Mouse (Mus musculus) heart, adult 2 months (tissue): ENCODE measurements around the gene Pelp1. TPM values are rescaled to one million over a fixed set of nuclear protein-coding genes. Genes with fewer than 3 reads are reported as not detected.
A peak's percentile ranks its signal among the peaks of the same experiment; 100 is the strongest.

Experiments
- DNase-seq, 2 experiments: peaks; one replicate each; pipeline ENCODE4 v3.0.0; 2021
- H3K27ac ChIP-seq: fragments of 200-600 bp; 2 replicates; pipeline ENCODE4 v1.8.1; 2022
- H3K27me3 ChIP-seq: fragments of 200-500 bp; 2 replicates; pipeline ENCODE4 v1.6.1; 2012; ENCODE audit warnings: mild to moderate bottlenecking, low read length, inconsistent platforms, mixed read lengths; ENCODE audit not compliant: control insufficient read depth, insufficient read depth
- H3K36me3 ChIP-seq: fragments of 200-500 bp; 2 replicates; pipeline ENCODE4 v1.6.1; 2012; ENCODE audit warnings: low read length, inconsistent platforms; ENCODE audit not compliant: control insufficient read depth, insufficient read depth
- H3K4me1 ChIP-seq: fragments of 200-500 bp; 2 replicates; pipeline ENCODE4 v1.6.1; 2011; ENCODE audit warnings: low read length; ENCODE audit not compliant: control insufficient read depth, insufficient read depth
- H3K4me3 ChIP-seq: fragments of 200-600 bp; 2 replicates; pipeline ENCODE4 v1.8.1; 2022
- H3K79me2 ChIP-seq: fragments of 200-500 bp; replicated peaks from 2 replicates; pipeline ENCODE4 v1.6.1; 2012; ENCODE audit warnings: mild to moderate bottlenecking, inconsistent platforms, low read length, moderate library complexity, mixed read lengths; ENCODE audit not compliant: control insufficient read depth, insufficient read depth
- H3K9ac ChIP-seq: fragments of 200-500 bp; 2 replicates; pipeline ENCODE4 v1.6.1; 2012; ENCODE audit warnings: low read depth, mild to moderate bottlenecking, control low read depth, inconsistent platforms, low read length, mixed read lengths
- CTCF ChIP-seq: fragments of 200-600 bp; IDR thresholded peaks from 2 replicates; pipeline ENCODE4 v1.8.1; 2022; ENCODE audit warnings: antibody characterized with exemption, mild to moderate bottlenecking, moderate library complexity
- EP300 ChIP-seq: fragments of 200-500 bp; IDR thresholded peaks from 2 replicates; pipeline ENCODE4 v1.6.1; 2011; ENCODE audit warnings: low read depth, low read length, control low read depth; ENCODE audit not compliant: insufficient read depth
- POLR2A ChIP-seq: fragments of 200-500 bp; IDR thresholded peaks from 2 replicates; pipeline ENCODE4 v1.6.1; 2011; ENCODE audit warnings: mild to moderate bottlenecking, low read depth, low read length, control low read depth; ENCODE audit not compliant: insufficient read depth
- WGBS: fragments of 180-500 bp; shearing (Covaris S2); methylation state at CpG from one replicate; pipeline ENCODE4 v1.1.7; 2018; 5-methylcytosine and 5-hydroxymethylcytosine counted together
- intact Hi-C: fragments of 180-260 bp; cut with DNase I; formaldehyde crosslinking; loops from one replicate; pipeline ENCODE4 v1.15.1; 2025
- long read RNA-seq: library from polyadenylated mRNA; stranded (forward); transcript quantifications from one replicate; pipeline ENCODE4 v2.0.0, GENCODE M21; 2021
- polyA plus RNA-seq: library from polyadenylated mRNA; depleted of rRNA; stranded (reverse); fragments of >200 nt; gene quantifications from 2 replicates; pipeline ENCODE4 v1.2.3, GENCODE M21; 2012; rRNA removed
- total RNA-seq, 2 experiments: library from RNA; stranded (reverse); gene quantifications; 2 replicates each; pipeline ENCODE4 v1.2.3; 2021

The Pelp1 gene
- total RNA-seq (10 to 100 TPM; 17.0 to 20.7 TPM), polyA plus RNA-seq (12.4 and 13.0 TPM in 2 replicates)
- long read RNA-seq, transcript Pelp1-201 (17 exons, 3,435 nt): major isoform, 13 of 19 reads
- long read RNA-seq, partial matches to known transcripts: 5 of 19 reads
- long read RNA-seq, other reads (novel, unspliced or antisense): 0 of 19 reads

DNA sequence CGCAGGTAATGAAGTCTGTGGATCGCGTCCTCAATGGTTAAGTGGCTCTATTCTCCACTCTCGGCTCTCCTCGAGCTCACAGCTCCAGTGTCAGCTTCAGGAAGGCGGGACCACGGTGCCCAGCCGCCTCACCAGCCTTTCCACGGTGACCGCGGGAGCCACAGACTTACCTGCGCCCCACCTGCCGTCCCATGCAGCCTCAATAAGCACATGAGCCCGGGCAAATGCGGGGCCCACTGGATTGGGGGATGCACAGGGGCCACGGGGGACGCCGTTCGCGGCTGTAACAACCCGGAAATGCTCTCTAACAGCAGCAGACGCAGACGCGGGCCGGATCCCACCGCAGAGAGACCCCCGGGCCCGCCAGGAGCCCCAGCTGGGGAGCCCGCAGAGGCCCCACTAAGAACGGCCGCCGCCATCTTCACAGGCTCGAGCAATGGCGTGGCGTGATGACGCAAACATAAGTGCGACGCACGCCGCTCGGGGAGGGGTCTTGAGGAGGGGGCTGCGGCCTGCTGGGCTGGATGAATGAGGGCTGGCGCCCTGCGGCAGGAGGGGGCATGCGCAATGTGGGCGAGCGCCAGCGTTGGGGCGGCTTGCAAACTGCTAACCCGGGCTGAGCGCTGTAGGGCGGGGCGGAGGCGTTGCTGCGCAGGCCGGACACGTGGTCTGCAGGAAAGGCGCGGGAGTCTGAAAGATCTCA is at the start of gene Pelp1:
TSS of gene Pelp1 (minus strand) at position 438 of the 703 bp plus-strand sequence.
- Histone ChIP-seq H3K36me3 (no peaks in the 10 kb centered on the region; the same call in 1 of the 2 replicates), H3K79me2 (peaks cover 5% of the 10 kb centered on the region), H3K9ac (peak within 1 kb of the TSS; percentile 72), H3K4me3 (peak within 1 kb of the TSS; percentile 96), H3K27ac (peak within 1 kb of the TSS; percentile 89), H3K4me1 (no peaks in the 10 kb centered on the region; the same call in 1 of the 2 replicates), H3K27me3 (no peaks in the 10 kb centered on the region)
- WGBS: 1% methylated on average over 59 of the region's 59 CpGs
- intact Hi-C loops: loop anchor here (5.0 kb wide), 1 partner anchor 198 kb away; no protein-coding TSS in a partner anchor
- TF ChIP-seq EP300 (0 out of 2 replicates have a peak, but pooled peaks have one; percentile 8), POLR2A (peak; percentile 61; the same call in 1 of the 2 replicates), CTCF (no peak)
- DNase-seq: peak; percentile 90 to 91

DNA sequence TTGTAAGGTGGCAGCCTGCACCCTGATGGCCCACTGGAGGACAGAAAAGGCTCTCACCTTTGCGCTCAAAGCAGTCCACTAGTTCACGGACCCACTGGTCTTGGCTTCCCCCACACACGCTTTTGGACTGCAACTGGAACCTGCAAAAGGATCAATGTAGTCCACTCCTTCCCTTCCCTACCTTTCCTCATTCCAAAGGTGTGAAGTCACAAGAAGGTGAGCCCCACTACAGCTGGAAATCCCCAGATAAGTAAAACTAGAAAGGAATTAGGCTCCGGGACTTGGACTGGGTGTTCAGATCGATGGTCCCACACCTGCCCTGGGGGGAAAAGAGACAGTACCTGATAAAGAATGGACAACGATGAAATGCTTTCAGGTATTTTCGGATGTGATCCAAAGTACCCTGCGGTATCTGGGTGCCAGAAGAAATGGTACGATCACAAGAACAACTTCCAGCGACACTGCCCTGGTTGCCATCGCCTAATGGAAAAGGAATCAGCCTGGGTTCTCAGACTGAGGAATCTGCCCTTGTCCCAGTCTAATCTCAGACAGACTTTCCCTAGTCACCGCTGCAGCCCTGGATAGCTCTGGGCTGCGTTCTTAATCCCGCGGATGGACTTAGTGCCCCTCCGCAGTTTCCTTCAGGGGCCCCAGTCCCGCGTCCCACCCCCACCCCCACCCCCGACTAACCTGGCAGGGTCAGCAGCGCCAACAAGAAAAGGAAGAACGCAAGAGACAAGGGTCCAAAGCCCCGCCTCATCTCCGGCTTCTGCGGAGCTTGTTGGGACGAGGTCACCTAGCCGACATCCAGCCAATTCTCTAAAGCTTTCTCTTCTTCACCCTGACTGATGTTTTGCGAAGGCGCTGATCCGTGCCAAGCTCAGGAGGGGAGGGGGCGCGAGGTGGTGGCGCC is 49.1 kb upstream of the Pelp1 start, which contains the start of gene Zmynd15:
TSS of gene Zmynd15 (plus strand) at position 746 of the 913 bp plus-strand sequence.
- Histone ChIP-seq H3K4me3 (peak within 1 kb of the TSS; percentile 67), H3K27ac (peak within 1 kb of the TSS; percentile 84), H3K79me2 (no peaks in the 10 kb centered on the region), H3K36me3 (no peaks in the 10 kb centered on the region), H3K27me3 (no peaks in the 10 kb centered on the region), H3K4me1 (peaks cover 4% of the 10 kb centered on the region), H3K9ac (peak within 1 kb of the TSS; percentile 79)
- WGBS: 12% methylated on average over 32 of the region's 32 CpGs
- DNase-seq: no peak
- TF ChIP-seq EP300: no peak
- no peak for TF ChIP-seq POLR2A
- no peak for TF ChIP-seq CTCF
- intact Hi-C loops: loop anchor here (10.0 kb wide), 1 partner anchor 146 kb away; no protein-coding TSS in a partner anchor

DNA sequence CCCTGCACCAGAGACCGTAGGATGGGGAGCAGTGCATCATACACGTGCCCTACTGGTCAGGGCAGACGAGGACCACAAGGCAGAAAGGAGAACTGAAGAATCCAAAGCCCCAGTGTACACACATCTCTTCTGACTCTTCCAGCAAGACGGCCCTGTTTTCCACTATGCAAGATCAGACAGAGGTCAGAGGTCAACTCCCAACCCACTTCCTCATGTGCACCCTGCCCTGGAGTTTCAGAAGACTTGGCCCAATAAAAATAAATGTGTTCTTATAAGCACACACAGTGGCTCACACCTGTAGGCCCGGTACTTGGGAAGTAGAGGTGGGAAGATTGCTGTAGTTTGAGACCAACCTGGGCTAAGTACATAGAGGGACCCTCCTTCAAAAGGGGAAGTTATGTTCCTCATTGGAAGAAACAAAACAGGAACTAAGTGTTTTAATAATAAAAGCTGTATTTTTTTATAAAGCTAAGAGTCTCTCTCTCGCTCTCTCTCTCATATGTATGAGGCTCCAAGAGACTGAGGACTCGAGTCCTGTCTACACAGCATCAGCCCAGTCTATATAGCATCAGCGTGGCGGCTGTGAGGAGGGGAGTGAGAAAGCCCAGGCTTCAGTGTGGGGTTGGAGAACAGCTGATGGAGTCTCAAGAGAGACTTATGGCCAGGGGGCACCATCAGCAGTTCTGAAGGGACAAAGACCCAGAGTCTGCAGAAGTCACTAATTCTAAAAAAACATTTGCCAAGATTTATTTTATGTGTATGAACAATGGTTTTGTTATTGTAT is 43.6 kb upstream of the Pelp1 start:
- no peaks in the 10 kb centered on the region for H3K79me2 ChIP-seq
- DNase-seq: peak in 1 of 2 experiments; percentile 56
- TF ChIP-seq EP300 (no peak), CTCF (no peak), POLR2A (no peak)
- H3K36me3 ChIP-seq: no peaks in the 10 kb centered on the region; the same call in 1 of the 2 replicates
- H3K27ac ChIP-seq: no peak overlapping the region
- intact Hi-C loops: loop anchor here (10.0 kb wide), 1 partner anchor 151 kb away; no protein-coding TSS in a partner anchor
- peaks cover under 1% of the 10 kb centered on the region; the same call in 1 of the 2 replicates for H3K4me1 ChIP-seq
- no peak overlapping the region for H3K9ac ChIP-seq
- no peak overlapping the region for H3K4me3 ChIP-seq
- 75% methylated on average over 9 of the region's 9 CpGs for WGBS
- H3K27me3 ChIP-seq: no peaks in the 10 kb centered on the region

DNA sequence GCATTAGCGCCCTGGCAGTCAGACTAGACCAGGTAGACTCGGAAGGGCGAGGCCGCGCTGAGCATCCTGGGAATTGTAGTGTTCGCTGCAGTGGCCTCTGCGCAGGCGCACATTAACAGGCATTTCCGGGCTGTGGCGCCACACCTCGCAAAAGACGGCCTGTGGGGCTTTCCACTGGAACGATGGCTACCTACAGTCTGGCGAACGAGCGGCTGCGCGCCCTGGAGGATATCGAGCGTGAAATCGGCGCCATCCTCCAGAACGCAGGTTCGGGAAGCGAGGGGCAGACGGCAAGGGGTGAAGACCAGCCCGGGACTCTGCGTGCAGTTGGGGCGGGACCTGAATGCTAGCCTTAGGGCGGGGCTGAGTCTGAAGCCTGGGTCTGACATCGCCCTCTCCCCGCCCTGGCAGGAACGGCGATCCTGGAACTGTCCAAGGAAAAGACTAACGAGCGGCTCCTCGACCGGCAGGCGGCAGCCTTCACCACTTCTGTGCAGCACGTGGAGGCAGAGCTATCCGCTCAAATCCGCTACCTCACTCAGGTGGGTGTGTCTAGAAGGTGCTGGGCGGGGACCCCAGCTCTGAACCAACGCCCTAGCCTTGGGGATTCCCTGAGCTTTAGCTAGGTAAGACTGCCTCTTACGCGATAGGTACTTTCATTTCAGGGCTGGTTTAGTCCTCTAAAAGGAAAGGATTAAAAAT is 42.1 kb upstream of the Pelp1 start, which contains the start of gene Med11:
TSS of gene Med11 (plus strand) at position 123 of the 702 bp plus-strand sequence.
- WGBS: under 1% methylated on average over 46 of the region's 46 CpGs
- peak; percentile 95 for TF ChIP-seq CTCF
- TF ChIP-seq EP300: peak; percentile 76
- TF ChIP-seq POLR2A: peak; percentile 94
- intact Hi-C loops: loop anchor here (1.0 to 10.0 kb wide), 3 partner anchors 48 to 153 kb away; no protein-coding TSS in a partner anchor
- Histone ChIP-seq H3K9ac (peak within 1 kb of the TSS; percentile 81), H3K4me1 (no peaks in the 10 kb centered on the region), H3K27me3 (no peaks in the 10 kb centered on the region), H3K36me3 (no peaks in the 10 kb centered on the region; the same call in 1 of the 2 replicates), H3K4me3 (peak within 1 kb of the TSS; percentile 83), H3K27ac (peak within 1 kb of the TSS; percentile 98), H3K79me2 (no peaks in the 10 kb centered on the region)
- peak; percentile 95 to 98 for DNase-seq
